Mouse (Mus musculus): ENCODE measurements around the gene Avpi1.

GRCm38 (mm10) chr19:42125501-42126218 lies 3.2 kb downstream of the Avpi1 start:
- TF ChIP-seq GATA1 (IDR thresholded peaks at IDR 0.05; ENCODE audit: low read length) (no peak), TAL1 (IDR thresholded peaks at IDR 0.05; ENCODE audit: low read length) (no peak)

Data from erythroblast, embryonic 14.5 days (primary cell).